Mouse (Mus musculus) liver, adult 2 months (tissue): Measurements from ENCODE around the gene Plaur.

Experiments
- CTCF ChIP-seq: fragments of 200-500 bp; IDR thresholded peaks from 2 replicates; pipeline ENCODE4 v1.5.1; 2011; ENCODE audit warnings: low read depth, low read length, control low read depth
- POLR2A ChIP-seq: fragments of 200-500 bp; IDR thresholded peaks from 2 replicates; pipeline ENCODE4 v1.6.1; 2011; ENCODE audit warnings: low read length, control low read depth; ENCODE audit not compliant: insufficient read depth; ENCODE audit errors: extremely low read depth

GRCm38 (mm10) chr7:24488303-24488702 lies 26.0 kb downstream of the Plaur start:
- TF ChIP-seq POLR2A = no peak
- no peak for TF ChIP-seq CTCF
